Mouse (Mus musculus) G1E (cell line): ENCODE measurements around the gene Trim8. TPM values are rescaled to one million over a fixed set of nuclear protein-coding genes. Genes with fewer than 3 reads are reported as not detected.
A peak's percentile ranks its signal among the peaks of the same experiment; 100 is the strongest.

ENCODE experiments used
- ATAC-seq: 2 replicates; pipeline ENCODE4 v1.8.0; 2016; ENCODE audit warnings: mild to moderate bottlenecking; ENCODE audit not compliant: insufficient number of reproducible peaks, poor library complexity, low FRiP score, severe bottlenecking; ENCODE audit errors: extremely low read depth
- DNase-seq: peaks from one replicate; pipeline ENCODE4 v3.0.0; 2012; ENCODE audit warnings: low spot score
- H3K27me3 ChIP-seq: 2 replicates; pipeline ENCODE4 v1.6.1; 2012; ENCODE audit warnings: mild to moderate bottlenecking, low read length, inconsistent platforms; ENCODE audit not compliant: insufficient read depth
- H3K36me3 ChIP-seq: replicated peaks from 2 replicates; pipeline ENCODE3; 2012; ENCODE audit warnings: mild to moderate bottlenecking, inconsistent platforms
- H3K4me1 ChIP-seq: 2 replicates; pipeline ENCODE4 v1.6.1; 2012; ENCODE audit warnings: low read depth, low read length, inconsistent platforms, mixed read lengths; ENCODE audit not compliant: insufficient read depth
- H3K4me3 ChIP-seq: 2 replicates; pipeline ENCODE4 v1.5.1; 2012; ENCODE audit warnings: low read depth, mild to moderate bottlenecking, inconsistent platforms, low read length, moderate library complexity, mixed read lengths
- H3K9me3 ChIP-seq: replicated peaks from 2 replicates; pipeline ENCODE4 v1.6.1; 2012; ENCODE audit warnings: inconsistent platforms
- CTCF ChIP-seq: IDR thresholded peaks from 2 replicates; pipeline ENCODE4 v1.5.1; 2012; ENCODE audit warnings: low read depth, low read length, inconsistent platforms, mixed read lengths
- GATA1 ChIP-seq: IDR thresholded peaks from 2 replicates; pipeline ENCODE4 v1.6.1; 2012; ENCODE audit warnings: borderline replicate concordance, low read length, inconsistent platforms, mixed read lengths
- GATA2 ChIP-seq: IDR thresholded peaks from 2 replicates; pipeline ENCODE4 v1.6.1; 2012; ENCODE audit warnings: low read depth, low read length, inconsistent platforms, borderline replicate concordance
- POLR2AphosphoS5 ChIP-seq: IDR thresholded peaks from 2 replicates; pipeline ENCODE4 v1.6.1; 2012; ENCODE audit warnings: low read depth, low read length, inconsistent platforms; ENCODE audit not compliant: insufficient replicate concordance
- TAL1 ChIP-seq: conservative IDR thresholded peaks from 2 replicates; pipeline ENCODE4 v1.6.1; 2012; ENCODE audit warnings: low read depth, low read length, inconsistent platforms, mixed read lengths
- polyA plus RNA-seq: library from polyadenylated mRNA; stranded (reverse); fragments of >175 nt; gene quantifications from 2 replicates; pipeline ENCODE4 v1.2.3, GENCODE M21; 2012
- total RNA-seq, 2 experiments: library from RNA; stranded (forward) in 1 of 2; stranded (reverse) in 1 of 2; fragments of 200-1000 nt in 1 of 2; fragments of >200 nt in 1 of 2; fragmentation: Nextera tagmentation in 1 of 2; gene quantifications; 2 replicates each; pipeline ENCODE4 v1.2.3; 2014 to 2017

Trim8 gene
- 22.7 and 29.9 TPM in 2 replicates for total RNA-seq (2014; fragmentation: Nextera tagmentation)
- 20.3 and 25.3 TPM in 2 replicates for total RNA-seq (2017)
- 64.5 and 66.0 TPM in 2 replicates for polyA plus RNA-seq

GRCm38 (mm10) chr19:46501401-46502068, at the start of gene Trim8:
TSS of gene Trim8 (plus strand) at chr19:46501702.
- Histone ChIP-seq H3K4me3 (peak within 1 kb of the TSS; percentile 94), H3K27me3 (no peaks in the 10 kb centered on the region), H3K9me3 (no peaks in the 10 kb centered on the region), H3K36me3 (peaks cover 28% of the 10 kb centered on the region), H3K4me1 (peaks cover 51% of the 10 kb centered on the region)
- TF ChIP-seq TAL1 (no peak), GATA2 (no peak), GATA1 (no peak), CTCF (no peak), POLR2AphosphoS5 (no peak)
- ATAC-seq (no peak), DNase-seq (peak; percentile 66)

- peaks cover 89% of the 10 kb centered on the region for H3K36me3 ChIP-seq
- no peaks in the 10 kb centered on the region for H3K9me3 ChIP-seq
- TF ChIP-seq CTCF: peak; percentile 82
- no peak for TF ChIP-seq GATA1
- peak; percentile 61 for DNase-seq
- no peak overlapping the region for H3K4me3 ChIP-seq
- no peaks in the 10 kb centered on the region for H3K27me3 ChIP-seq
- ATAC-seq: no peak
- H3K4me1 ChIP-seq: peaks cover 23% of the 10 kb centered on the region
Measured at GRCm38 (mm10) chr19:46452052-46452827, 49.3 kb upstream of the Trim8 start.

- TF ChIP-seq GATA1 (no peak), CTCF (no peak), POLR2AphosphoS5 (no peak), GATA2 (no peak), TAL1 (no peak)
- ATAC-seq (no peak), DNase-seq (no peak)
- no peaks in the 10 kb centered on the region for H3K27me3 ChIP-seq
- no peaks in the 10 kb centered on the region for H3K9me3 ChIP-seq
- H3K4me1 ChIP-seq: peaks cover 21% of the 10 kb centered on the region
- H3K4me3 ChIP-seq: no peak overlapping the region
- peaks cover 95% of the 10 kb centered on the region for H3K36me3 ChIP-seq
Measured at GRCm38 (mm10) chr19:46452916-46453315, 48.6 kb upstream of the Trim8 start.

GRCm38 (mm10) chr19:46454126-46454880, 47.2 kb upstream of the Trim8 start:
- no peaks in the 10 kb centered on the region for H3K27me3 ChIP-seq
- no peak overlapping the region for H3K4me3 ChIP-seq
- no peak for TF ChIP-seq POLR2AphosphoS5
- TF ChIP-seq CTCF: no peak
- no peak for TF ChIP-seq TAL1
- no peak for TF ChIP-seq GATA1
- TF ChIP-seq GATA2: no peak
- no peak for DNase-seq
- H3K36me3 ChIP-seq: peaks cover 99% of the 10 kb centered on the region
- H3K4me1 ChIP-seq: peaks cover 16% of the 10 kb centered on the region
- no peak for ATAC-seq
- H3K9me3 ChIP-seq: no peaks in the 10 kb centered on the region

- H3K36me3 ChIP-seq: peaks cover 99% of the 10 kb centered on the region
Measured at GRCm38 (mm10) chr19:46455032-46455431, 46.5 kb upstream of the Trim8 start.

GRCm38 (mm10) chr19:46455556-46455955, 45.9 kb upstream of the Trim8 start:
- ATAC-seq (no peak), DNase-seq (no peak)
- Histone ChIP-seq H3K9me3 (no peaks in the 10 kb centered on the region), H3K4me1 (peaks cover 16% of the 10 kb centered on the region), H3K4me3 (no peak overlapping the region), H3K27me3 (no peaks in the 10 kb centered on the region), H3K36me3 (peaks cover 99% of the 10 kb centered on the region)
- TF ChIP-seq TAL1 (no peak), GATA2 (no peak), POLR2AphosphoS5 (no peak), GATA1 (no peak)

More at GRCm38 (mm10) chr19:46455032-46455431, 46.5 kb upstream of the Trim8 start:
- ATAC-seq: peak; percentile 88
- DNase-seq: peak; percentile 53
- H3K4me3 ChIP-seq: no peak overlapping the region
- no peak for TF ChIP-seq GATA1
- no peaks in the 10 kb centered on the region for H3K27me3 ChIP-seq
- no peaks in the 10 kb centered on the region for H3K9me3 ChIP-seq
- H3K4me1 ChIP-seq: peaks cover 16% of the 10 kb centered on the region
